Mouse (Mus musculus) right cerebral cortex, postnatal 10 days (tissue): ENCODE measurements around the gene Prex1.
A peak's percentile ranks its signal among the peaks of the same experiment; 100 is the strongest.

Experiments used
- DNase-seq, 2 experiments: peaks; one replicate each; pipeline ENCODE4 v3.0.0; 2021; ENCODE audit warnings: low spot score in 2 of 2

The Prex1 gene

DNA sequence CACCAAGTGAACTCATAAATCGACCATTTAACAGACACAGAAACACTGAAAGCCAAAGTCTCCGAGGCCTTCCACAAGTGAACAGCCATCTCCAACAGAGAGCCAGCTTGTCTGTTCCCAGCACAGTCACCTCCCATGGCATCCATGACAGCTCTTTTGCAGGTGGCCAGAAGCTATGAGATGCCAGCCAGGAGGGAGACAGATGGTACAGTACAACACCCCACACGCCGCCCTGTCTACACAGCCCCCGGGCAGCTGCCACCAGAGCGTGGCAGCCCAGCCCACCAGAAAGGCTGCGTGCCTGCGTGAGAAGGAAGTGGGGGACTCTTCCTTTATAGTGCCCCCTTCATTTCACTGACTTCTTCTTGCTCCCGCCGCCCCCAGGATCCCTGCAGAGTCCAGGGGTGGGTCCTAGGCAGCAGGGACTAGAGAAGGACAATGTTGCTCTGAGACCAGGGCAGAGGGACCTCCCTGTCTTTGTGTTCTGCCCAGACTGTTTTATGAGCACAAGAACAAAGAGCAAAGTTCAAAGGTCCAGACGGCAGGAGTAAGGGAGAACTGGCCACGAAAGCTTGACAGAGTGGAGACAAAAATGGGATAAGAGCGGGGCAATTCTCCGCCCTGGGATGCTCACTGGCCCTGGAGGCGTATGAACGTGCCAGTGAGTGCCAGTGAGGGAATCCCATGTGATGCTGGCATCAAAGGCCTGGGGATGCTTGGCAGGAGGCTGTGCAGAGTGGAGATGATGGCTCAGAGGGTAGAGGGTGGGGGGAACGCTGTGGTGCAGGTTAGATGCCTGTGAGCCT is 76.6 kb downstream of the Prex1 start:
- DNase-seq, result peak; percentile 73 to 85

DNA sequence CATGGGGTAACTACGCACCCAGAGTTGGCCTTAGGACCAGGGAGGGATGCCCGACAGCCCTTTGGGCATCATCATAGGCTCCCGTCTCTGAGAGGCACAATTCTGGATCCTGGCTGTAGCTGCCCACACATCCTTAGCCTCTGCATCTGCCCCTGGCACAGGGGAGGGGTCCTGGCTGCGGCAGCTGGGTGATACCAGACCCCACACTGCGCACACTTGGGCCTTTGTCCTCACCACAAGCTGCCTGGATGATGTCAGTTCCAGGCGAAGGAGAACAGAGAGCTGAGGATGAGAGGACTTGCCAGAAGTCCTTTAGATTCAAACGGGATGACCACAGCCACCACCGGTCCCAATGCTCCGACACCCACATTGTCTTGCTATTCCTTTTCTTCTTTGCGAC is 78.1 kb downstream of the Prex1 start:
- DNase-seq, result peak in 1 of 2 experiments; percentile 62

DNA sequence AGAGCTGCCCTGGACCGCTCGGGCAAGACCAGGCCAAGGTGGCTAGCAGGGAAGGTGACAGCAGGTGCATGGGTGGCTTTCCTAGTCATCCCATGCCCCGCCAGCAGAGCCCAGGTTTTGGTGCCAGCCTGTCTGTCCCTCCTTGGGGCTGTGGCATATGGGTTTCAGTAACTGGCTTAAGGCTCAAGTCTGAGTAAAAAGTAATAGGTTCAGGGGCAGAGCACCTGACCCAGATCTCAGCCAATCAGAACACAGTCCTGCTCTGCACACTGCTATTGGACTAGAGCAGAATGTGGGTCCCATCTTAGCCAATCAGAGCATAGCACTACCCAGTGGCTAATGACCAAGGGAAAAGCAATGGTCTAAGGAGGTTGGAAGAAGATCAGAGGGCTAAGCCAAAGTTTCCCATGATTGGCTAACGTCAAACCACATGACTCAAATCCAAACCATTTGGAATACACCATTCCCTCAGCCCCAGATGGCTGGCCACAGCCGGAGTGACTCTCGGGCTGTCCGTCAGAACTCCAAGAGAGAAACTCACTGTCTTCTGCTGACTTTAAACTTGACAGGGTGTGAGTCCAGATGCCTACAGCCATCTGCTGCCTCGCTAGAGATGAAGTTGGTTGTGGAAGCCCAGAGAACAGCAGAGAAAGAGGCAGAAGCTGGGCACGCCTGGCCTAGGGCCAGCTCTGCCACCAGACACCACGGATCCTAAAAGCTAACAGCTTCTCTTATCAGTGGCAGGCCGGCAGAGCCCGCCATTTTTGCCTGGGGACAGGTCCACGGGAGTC is 80.9 kb downstream of the Prex1 start:
- DNase-seq, result peak; percentile 68 to 83

DNA sequence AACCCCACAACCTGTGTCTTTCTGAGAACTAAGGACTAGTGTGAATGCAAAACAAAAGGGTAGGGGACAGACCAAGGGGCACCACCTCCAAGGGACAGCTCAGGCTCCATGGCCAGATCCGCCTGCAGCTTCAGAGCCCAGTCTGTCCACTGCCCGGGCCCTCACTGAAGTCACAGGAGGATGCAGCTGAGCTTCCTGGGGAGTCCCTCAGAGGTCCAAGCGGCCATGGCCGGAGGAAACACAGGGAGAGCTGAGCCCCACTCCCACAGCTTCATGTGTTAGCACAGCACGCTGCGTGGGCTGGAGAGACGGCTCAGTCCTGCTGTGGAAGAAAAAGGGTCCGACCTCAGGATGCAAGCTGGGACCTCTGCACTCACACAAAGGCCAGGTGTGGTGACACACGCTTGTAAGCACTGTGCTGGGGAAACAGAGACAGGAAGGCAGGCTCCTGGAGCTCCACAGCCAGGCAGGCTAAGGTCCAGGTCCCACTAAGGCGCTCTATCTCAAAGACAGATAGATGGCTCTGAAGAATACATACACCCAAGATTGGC is 81.9 kb downstream of the Prex1 start:
- no peak for DNase-seq

DNA sequence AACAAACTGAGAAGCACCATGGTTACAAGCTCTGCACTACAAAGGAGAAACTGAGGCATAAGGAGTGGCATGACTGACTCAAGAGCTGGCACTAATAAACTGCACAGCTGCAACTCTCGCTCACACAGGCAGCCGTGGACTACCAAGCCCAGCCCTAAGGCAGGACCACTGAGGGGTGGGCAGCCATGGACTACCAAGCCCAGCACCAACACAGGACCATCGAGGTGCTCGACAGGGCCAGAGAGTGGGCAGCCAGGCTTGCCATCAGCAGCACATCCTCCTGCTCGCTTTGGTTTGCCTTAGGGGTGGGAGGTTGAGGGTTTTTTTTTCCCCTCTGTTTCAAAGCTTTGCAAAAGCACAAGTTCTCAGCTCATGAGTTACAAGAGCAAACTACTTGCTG is 82.4 kb downstream of the Prex1 start:
- no peak for DNase-seq

DNA sequence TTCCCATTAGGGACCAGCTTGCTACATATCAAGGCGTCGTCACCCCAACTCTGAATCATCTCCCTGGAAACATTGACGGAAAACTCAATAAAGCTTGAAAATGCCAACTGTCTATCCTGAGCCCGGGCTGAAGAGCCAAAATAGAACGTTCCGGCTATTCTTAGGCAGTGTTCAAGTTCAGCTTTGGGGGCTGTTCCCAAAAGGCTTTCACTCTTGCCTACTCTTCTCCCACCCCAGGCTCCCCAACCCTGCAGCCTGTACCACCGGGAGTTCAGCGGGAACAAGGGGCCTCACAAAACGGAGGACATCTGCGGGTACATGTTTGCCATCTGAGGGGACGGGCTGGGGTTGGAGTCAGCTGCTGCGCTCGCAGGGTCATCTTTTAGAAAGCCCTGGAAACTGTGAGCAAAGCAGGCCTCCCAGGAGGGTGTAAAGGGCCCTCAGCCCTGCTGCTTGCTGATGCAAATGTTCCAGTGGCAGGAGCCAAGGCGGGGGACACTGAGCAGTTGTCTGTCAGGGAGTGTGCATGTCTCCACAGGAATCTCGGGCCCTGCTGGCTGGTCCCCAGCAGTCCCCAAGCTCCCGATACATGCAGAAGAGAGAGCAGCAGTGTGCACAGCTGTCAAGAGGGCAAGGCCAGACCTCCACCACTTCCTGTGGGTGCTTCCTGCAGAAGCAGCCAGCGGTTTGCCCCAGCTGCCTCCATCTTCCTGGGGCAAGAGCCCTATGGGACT is 83.5 kb downstream of the Prex1 start:
- DNase-seq, result peak; percentile 75

DNA sequence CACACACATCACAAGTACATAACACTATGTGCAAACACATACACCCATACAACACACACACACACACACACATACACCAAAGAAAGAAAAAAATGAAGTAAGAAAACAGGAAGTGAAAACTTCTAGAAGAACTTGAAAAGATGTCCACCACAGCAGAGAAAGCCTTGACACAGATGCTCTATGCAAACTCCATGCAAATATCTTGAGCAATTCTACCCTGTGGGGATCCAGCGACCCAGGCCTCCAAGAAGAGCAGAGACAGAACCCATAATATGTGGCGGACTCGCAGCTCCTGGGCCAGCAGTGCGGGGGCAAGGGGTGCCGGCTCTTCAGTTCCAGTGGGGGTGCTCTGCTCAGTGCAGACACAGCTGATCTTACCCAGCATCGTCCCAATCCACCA is 86.1 kb downstream of the Prex1 start:
- no peak for DNase-seq

DNA sequence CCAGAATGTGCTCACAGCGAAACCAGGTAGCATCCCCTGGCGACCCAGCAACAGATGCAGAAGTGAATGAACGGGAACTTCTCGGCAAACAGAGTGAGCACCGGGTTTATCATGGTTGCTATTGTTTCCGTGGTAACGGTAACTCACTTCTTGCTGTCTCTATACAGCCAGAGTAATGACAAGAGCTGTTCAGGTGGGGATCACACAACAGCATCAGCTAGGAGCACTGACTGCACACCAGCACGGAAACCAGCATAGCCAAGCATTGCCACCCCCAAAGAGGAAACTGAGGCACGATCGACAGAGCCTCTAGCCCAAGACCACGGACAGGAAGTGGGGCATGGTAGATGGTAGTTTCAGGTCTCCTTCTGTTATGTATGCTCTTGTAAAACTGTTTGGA is 88.4 kb downstream of the Prex1 start:
- no peak for DNase-seq

DNA sequence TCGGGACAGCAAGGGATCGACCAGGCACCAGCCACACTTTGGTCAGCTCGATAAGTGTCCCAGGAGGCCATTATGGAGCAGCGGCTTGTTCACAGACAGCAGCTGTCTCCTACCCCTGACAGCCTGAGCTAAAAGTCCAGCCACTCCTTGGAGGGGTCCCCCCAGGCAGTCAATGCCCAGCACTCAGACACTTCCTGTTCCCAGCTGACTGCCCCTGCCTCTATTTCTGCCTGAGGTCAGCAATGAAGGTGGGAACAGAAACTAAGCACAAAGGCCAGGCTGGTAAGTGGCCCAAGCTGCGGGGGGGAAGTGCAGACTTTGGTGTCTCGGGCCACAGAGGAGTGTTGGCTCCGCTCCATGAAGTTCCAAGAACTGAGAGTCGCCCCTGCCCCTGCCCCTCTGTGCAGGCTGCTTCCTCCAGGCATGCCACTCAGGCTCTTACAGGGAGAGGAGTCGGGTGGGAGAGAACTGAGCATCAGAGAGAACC is 90.5 kb downstream of the Prex1 start:
- peak; percentile 79 to 82 for DNase-seq

DNA sequence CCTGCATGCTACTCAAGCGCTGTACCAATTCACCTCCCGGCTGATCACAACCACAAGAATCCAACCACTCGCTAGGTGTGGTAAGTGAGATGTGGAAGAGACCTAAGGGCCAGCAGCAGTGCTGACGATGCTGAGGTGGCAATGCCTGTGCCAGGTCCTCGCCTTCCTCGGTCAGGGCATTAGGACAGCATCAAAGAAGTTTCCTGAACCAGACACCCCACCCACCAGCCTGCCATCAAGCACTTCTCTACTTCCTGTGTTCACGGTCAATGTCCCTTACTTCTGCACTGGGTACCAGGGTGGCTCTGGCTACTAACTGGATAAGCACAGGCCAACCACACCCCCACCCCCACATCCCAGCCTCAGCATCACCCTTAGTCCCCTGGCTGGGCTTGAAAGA is 91.0 kb downstream of the Prex1 start:
- no peak for DNase-seq

DNA sequence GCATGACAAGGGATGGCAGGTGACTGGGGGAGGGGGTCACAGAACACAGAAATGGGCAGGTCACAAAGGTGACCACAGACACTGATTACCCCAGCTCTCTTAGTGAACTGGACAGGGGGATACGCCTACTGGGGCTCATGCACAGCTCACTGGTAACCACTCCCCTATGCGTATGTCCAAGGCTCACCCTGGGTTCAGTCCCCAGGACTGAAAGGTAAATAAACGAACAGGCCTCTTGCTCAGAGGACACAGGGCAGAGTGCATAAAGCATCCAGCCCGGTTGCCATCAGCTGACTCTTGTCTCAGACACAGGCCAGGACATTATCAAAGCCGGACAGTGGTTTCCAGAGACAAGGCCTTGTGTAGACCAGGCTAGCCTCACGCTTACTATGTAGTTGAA is 91.6 kb downstream of the Prex1 start:
- DNase-seq, result no peak

DNA sequence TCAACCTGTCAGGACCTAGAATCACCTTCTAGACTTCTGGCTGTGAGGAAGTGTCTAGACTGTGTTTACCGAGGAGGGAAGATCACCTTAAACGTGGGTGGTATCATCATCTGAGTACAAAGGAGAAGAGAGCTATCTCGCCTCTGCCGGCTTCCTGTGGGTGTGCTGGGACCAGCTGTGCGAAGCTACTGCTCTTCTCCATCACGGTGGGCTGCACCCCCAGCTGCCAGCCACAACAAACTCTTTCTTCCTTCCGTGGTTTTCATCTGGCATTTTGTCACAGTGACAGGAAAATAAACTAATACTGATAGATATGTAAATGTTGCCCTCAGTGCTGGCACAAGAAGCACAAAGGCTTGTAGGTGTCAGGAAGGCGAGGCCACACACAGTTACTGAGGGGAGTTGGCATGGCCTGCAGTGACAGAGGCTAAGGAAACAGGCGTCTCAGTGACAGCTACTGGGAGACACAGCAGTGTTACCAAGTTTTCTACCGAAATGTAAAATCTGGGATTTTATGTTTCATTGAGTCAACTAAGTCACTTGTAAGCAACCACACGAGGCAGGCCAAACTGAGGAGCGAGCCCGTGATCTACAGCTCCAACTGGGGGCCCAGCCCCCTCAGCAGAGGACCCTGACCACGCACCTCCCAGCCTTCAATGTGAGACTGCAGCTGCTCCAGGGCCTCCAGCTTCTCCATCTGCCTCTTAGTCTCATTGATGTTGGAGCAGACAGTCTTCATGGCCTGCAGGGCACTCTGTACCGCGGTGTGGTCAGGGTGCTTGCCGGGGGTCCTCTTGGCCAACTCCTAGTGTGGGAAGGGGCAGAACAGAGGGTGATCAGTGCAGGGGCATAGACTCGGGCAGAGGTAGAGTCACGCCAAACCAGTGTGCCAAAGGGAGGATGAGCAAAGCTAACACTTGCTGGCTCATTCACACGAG is 92.8 kb downstream of the Prex1 start:
- DNase-seq, result no peak

DNA sequence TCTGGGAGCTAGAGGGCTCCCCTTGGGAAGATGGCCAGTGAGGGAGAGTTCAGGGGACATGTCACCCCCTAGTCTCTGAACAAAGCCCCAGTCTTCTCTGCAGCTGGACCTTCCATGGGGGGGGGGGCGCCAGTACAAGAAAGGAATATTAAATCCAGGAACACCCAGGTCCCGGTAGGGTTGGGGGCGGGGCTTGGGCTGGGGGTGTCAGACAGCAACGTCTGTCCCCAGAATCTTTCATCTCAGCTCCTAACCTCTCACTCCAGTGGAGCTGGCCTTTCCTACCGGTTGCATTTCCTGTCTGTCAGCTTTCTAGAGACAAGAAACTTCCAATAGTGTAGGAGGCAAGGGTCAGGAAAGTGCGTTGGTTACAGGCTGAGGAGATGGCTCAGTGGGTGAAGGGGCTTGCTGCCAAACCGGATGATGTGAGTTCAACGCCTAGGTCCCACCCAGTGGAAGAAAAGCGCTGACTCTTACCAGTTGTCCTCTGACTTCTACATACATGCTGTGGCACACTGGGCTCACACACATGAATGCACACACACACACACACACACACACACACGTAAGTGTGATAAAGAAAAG is 93.6 kb downstream of the Prex1 start:
- no peak for DNase-seq

DNA sequence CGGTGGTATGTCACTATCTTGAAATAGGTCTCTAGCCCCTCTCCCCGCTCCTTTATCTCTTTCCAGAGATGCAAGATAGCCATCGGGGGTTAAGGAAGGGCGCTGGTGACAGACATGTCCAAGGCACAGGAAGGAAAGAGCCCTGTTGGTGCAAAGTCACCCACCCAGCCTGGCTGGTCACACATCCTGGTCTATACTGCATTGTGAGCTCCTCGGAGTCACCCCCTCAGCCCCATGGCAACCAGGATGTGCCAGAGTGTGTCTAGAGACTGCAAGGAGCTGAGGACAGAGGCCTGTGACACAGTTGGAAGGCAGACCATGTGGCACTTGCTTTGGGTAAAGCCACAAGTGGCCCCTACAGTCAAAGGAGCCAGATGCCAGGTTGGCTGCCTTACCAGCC is 94.4 kb downstream of the Prex1 start:
- no peak for DNase-seq

DNA sequence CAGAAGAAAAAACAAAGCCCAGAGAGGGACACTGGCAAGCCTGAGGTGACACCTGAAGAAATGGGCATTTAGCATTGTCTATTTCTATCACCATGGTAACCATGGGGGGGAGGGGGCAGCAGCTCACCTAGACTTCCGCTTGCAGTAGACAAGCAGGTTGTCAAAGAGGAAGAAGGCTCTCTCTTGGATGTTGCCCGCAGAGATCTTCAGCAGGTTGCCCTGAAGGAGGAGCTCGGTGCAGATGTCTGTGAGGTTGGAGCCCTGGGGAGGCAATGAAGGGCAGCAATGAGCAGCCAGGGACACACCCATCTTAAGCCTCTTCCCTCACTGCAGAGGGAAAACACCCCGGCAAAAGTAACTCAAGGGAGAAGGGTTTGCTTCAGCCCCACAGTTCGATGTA is 95.9 kb downstream of the Prex1 start:
- DNase-seq, result no peak

DNA sequence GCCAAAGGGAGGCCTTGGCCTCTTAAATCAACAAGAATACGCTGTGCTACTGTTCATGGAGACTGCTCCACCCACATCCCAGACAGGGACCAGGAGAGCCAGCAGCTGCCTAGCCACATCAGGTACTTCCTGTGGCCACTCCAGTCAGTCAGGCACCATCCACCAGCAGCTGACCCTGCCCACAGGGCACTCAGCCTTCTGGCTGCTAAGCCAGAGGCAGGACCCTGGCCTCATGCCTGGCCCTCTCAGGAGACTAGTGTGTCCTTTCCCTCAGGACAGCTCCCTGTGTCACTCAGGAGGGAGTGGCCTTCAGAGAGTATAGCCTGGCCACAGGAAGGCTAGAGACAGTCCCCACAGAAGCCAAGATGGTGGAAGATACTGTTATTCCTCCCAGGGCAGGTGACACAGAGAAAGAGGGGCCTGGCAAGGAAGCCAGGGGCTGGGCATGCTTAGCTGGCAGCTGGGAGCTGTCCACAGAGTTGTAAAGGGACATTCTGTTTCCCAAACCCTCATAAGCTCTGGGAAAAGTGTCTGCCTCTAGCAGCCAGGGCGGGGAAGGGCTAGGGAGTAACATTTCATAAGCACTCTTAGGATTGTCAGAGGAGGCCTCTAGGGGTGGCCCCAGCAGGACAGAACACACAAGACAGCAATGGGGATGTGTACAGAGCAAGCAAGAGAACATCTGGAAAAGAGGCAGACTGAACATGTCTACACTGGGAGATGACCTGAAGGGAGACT is 98.1 kb downstream of the Prex1 start:
- no peak for DNase-seq

DNA sequence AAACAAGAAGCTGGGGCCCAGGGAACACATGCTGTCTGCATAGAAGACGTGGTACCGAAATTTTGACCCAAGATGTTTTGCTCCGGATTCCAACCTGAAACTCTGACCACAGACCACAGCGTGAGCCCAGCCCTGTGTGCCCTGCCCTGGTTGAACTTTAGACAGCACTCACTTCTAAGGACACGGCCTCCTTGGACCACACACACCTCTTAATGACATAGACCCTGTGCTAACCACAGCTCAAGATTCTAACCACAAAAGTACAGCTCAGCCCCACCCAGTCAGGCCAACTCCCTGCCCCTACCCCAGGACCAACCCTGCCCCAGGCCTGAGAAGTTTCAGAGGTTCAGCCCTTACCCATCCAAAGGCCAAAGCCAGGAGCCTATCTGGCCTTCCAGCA is 103.4 kb downstream of the Prex1 start:
- no peak for DNase-seq

DNA sequence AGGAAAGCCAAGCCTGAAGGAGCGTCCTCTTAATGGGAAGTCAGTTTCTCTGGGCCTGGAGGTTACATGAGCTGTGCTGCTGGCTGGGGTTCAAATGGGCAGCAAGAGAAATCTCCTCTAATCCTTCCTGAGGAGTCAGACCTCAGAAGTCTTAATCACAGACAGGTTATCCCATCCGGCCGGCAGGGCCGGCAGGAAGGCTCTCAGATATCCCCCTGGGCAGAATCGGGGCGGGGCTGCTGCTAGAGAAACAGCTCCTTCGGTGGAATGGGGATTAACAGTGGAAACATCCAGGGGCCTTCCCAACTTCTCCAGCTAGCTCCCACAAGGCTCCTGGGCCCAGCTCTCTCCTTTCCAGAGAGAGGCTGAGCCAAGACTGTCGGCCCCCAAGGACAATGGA is 105.1 kb downstream of the Prex1 start:
- DNase-seq, result no peak

DNA sequence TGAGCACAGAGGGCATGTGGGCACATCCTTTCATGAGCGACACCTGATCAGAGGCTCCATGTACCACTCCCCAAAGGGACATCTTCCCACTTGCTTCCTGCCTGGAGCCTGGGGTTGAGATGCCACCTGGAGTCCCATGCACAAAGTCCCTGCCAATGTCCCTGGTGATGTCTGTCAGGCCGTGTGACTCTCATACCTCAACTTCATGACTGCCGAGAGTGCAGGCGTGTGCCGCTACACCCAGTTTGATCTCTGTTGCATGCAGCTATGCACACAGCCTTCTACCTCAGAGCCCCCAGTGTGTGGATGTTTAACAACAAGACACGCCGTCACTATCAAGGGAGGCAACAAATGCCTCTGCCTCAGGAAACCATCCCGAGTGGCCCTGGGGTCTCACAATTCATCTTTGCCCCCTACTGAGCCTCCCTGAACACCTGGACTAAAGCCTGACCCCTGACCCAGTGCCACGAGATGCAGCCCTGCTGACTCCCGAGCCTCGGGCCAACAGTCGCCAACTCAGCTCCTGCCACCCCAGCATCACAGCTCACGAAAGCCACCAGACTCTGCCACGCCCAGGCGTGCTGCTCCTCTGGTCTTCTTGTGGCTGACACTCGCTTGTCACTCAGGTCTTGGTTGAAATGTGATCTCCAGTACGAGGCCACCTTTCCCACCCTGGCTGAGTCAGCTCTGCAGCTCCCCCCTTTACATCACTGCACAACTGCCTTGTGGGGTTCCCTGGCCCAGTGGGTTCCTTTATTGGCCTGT is 107.0 kb downstream of the Prex1 start:
- no peak for DNase-seq
